Mouse (Mus musculus) intestine, embryonic 16.5 days (tissue): ENCODE measurements at regions not wholly inside any gene's neighbourhood (a gene's known extent, or its start where the extent isn't known, plus 50 kb on each side); places are given as distances from the start of the nearest gene placed in this dataset.

ENCODE experiments used
- ATAC-seq: fragments of 200-750 bp; cut with Nextera tagmentation; 2 replicates; pipeline ENCODE4 v1.8.0; 2017; ENCODE audit warnings: moderate TSS enrichment, moderate library complexity
- H3K27ac ChIP-seq: fragments of 300-500 bp; sonication (generic); 2 replicates; pipeline ENCODE4 v1.5.1; 2014; ENCODE audit warnings: mild to moderate bottlenecking, low read length
- H3K27me3 ChIP-seq: fragments of 300-500 bp; sonication (generic); replicated peaks from 2 replicates; pipeline ENCODE4 v1.6.1; 2014; ENCODE audit warnings: low read length, control low read depth, mixed read lengths; ENCODE audit not compliant: control insufficient read depth, insufficient read depth
- H3K36me3 ChIP-seq: fragments of 300-500 bp; sonication (generic); 2 replicates; pipeline ENCODE4 v1.6.1; 2014; ENCODE audit warnings: low read length, control low read depth; ENCODE audit not compliant: control insufficient read depth, insufficient read depth
- H3K4me1 ChIP-seq: fragments of 300-500 bp; sonication (generic); 2 replicates; pipeline ENCODE4 v1.6.1; 2014; ENCODE audit warnings: low read length, control low read depth, mixed read lengths; ENCODE audit not compliant: control insufficient read depth, insufficient read depth
- H3K4me2 ChIP-seq: fragments of 300-500 bp; sonication (generic); 2 replicates; pipeline ENCODE4 v1.6.1; 2014; ENCODE audit warnings: low read depth, low read length, control low read depth
- H3K4me3 ChIP-seq: fragments of 300-500 bp; sonication (generic); 2 replicates; pipeline ENCODE4 v1.5.1; 2014; ENCODE audit warnings: mild to moderate bottlenecking, low read length
- H3K9ac ChIP-seq: fragments of 300-500 bp; sonication (generic); 2 replicates; pipeline ENCODE4 v1.6.1; 2014; ENCODE audit warnings: low read depth, low read length
- H3K9me3 ChIP-seq: fragments of 300-500 bp; sonication (generic); 2 replicates; pipeline ENCODE4 v1.6.1; 2016; ENCODE audit warnings: low read length, control low read depth; ENCODE audit not compliant: control insufficient read depth
- WGBS: fragments of 180-500 bp; shearing (Covaris S2); extraction: QIAGEN DNeasy Blood & Tissue Kit; methylation state at CpG from one replicate; pipeline ENCODE4 v1.1.7; 2014; 5-methylcytosine and 5-hydroxymethylcytosine counted together

- Histone ChIP-seq H3K9me3 (peaks cover 16% of the 10 kb centered on the region), H3K27me3 (0 out of 2 replicates have a peak, but pooled peaks cover 5% of the 10 kb centered on the region), H3K27ac (no peak overlapping the region), H3K4me1 (no peaks in the 10 kb centered on the region; the same call in 1 of the 2 replicates), H3K9ac (no peak overlapping the region), H3K36me3 (no peaks in the 10 kb centered on the region), H3K4me3 (no peak overlapping the region), H3K4me2 (no peak overlapping the region)
- WGBS, result 63% methylated on average over 4 of the region's 4 CpGs
- no peak for ATAC-seq
Measured at GRCm38 (mm10) chr5:118386126-118386525, 141.1 kb downstream of the 2410131K14Rik start.

DNA sequence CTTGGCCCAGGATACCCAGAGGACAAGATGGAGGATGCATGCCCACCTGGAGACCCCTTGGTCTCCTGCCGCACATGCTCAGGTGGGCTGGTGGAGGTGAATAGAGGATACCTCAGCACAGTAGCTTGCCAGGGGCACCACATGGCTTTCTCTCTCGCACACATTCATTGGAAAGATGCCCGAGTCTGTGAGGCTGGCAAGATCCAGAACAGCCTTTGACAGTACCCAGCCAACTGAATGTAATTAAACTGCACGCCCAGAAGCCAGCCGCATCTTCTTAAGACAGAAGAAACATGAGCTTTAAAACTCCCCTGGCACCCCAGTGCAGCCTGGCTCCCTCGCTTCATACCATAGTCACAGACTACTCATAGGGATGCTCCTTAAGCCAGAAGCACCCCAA is 143.4 kb downstream of the 2410131K14Rik start:
- no peak overlapping the region for H3K4me3 ChIP-seq
- no peak for ATAC-seq
- whole genome bisulfite sequencing, result 92% methylated on average over 6 of the region's 6 CpGs
- H3K9me3 ChIP-seq, result peaks cover 21% of the 10 kb centered on the region
- no peaks in the 10 kb centered on the region for H3K4me1 ChIP-seq
- no peak overlapping the region for H3K4me2 ChIP-seq
- 0 out of 2 replicates have a peak, but pooled peaks cover 5% of the 10 kb centered on the region for H3K27me3 ChIP-seq
- H3K9ac ChIP-seq, result no peak overlapping the region
- no peak overlapping the region for H3K27ac ChIP-seq
- no peaks in the 10 kb centered on the region for H3K36me3 ChIP-seq

DNA sequence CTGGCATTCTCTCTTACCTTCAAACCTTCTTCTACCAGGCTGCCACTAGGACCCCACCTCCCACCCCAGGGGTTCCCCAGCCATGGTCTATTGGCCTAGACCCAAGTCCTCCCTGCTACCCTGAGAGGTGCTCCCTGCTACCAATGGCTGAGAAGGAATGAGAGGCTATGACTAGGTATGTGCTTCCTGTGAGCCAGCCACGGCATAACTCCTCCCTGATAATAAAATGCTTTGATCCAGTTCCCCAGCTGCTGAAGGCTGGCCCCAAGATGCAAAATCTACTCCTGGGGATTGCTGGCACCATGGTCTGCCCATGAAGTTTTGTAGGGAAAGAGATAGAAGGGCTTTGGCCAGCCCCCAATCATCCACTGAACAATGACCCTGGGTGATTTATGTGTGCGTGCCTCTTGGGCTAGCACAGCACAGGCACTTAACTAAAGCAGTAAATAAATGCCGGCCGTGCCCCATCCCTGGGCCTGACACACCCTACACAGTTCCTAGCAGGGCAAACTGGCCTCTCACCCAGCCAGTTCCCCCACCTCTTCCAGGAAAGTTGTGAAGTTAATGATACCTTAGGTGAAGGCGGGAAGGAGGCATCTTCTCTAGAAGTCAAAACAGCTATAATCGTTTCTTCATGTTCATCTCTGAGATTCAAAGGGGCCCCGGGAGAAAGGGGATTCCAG is 145.8 kb downstream of the 2410131K14Rik start:
- Histone ChIP-seq H3K9ac (no peak overlapping the region), H3K27me3 (no peaks in the 10 kb centered on the region), H3K4me1 (no peaks in the 10 kb centered on the region), H3K4me3 (no peak overlapping the region), H3K27ac (no peak overlapping the region), H3K4me2 (no peak overlapping the region), H3K36me3 (no peaks in the 10 kb centered on the region), H3K9me3 (peaks cover 21% of the 10 kb centered on the region)
- ATAC-seq, result peak; percentile 76
- WGBS, result 67% methylated on average over 7 of the region's 7 CpGs

- Histone ChIP-seq H3K4me1 (no peaks in the 10 kb centered on the region), H3K4me3 (no peak overlapping the region), H3K9me3 (peaks cover 21% of the 10 kb centered on the region), H3K4me2 (no peak overlapping the region), H3K27ac (no peak overlapping the region), H3K36me3 (no peaks in the 10 kb centered on the region), H3K9ac (no peak overlapping the region), H3K27me3 (peaks cover 5% of the 10 kb centered on the region; the same call in 1 of the 2 replicates)
- ATAC-seq, result no peak
- 79% methylated on average over 8 of the region's 8 CpGs for WGBS
Measured at GRCm38 (mm10) chr5:118392932-118393487, 148.0 kb downstream of the 2410131K14Rik start.

DNA sequence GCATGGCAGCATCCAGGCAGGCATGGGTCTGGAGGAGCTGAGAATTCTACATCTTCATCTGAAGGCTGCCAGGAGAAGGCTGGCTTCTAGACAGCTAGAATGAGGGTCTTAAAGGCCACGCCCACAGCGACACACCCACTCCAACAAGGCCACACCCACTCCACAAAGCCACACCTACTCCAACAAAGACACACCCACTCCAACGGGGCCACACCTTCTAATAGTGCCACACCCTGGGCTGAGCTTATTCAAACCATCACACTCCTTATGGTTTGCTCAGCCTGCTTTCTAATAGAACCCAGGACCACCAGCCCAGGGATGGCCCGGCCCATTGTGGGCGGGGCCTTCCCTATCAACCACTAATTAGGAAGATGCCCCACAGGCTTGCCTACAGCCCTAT is 149.0 kb downstream of the 2410131K14Rik start:
- no peak overlapping the region for H3K9ac ChIP-seq
- WGBS, result 58% methylated on average over 5 of the region's 5 CpGs
- no peak overlapping the region for H3K4me3 ChIP-seq
- no peak overlapping the region for H3K27ac ChIP-seq
- no peaks in the 10 kb centered on the region for H3K4me1 ChIP-seq
- no peaks in the 10 kb centered on the region for H3K36me3 ChIP-seq
- H3K9me3 ChIP-seq, result peaks cover 21% of the 10 kb centered on the region
- H3K27me3 ChIP-seq, result peaks cover 5% of the 10 kb centered on the region; the same call in 1 of the 2 replicates
- no peak for ATAC-seq
- H3K4me2 ChIP-seq, result no peak overlapping the region

DNA sequence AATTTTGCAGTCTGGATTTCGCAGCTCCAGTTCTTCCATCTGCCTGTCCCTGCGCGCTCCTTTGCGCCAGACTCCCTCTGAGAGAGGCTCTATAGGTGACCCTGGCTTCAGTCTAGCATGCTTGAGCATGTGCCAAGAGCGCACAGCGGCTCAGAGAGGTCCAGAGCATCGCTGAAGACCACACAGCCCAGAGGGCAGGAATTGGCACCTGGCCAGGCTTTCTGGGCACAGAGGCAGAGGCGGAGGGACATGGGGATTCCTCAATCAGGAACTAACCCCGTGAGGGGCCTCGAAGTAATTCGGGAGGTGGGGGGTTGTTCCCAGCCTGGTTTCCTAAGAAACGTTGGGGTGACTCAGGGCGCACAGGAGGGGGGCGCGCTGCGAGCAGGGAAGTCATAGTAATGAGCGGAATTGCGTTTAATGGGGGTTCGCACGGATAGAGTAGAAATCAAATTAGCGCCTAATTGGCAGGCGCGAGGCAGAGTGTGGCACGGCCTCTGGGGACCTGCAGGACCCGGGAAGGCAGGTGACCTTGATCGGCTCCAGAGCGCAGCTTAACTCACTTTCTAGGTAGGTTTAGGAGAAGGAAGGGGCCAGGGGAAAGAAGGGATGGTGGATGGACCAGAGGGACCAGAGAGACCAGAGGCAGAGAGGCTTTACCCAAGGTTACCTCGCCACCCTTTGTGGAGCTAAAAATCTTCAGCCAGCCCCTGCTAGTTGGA is 151.1 kb downstream of the 2410131K14Rik start:
- Histone ChIP-seq H3K4me3 (no peak overlapping the region), H3K9ac (no peak overlapping the region), H3K27me3 (peaks cover 5% of the 10 kb centered on the region; the same call in 1 of the 2 replicates), H3K36me3 (no peaks in the 10 kb centered on the region), H3K4me2 (peak overlapping the region; percentile 15; the same call in 1 of the 2 replicates), H3K27ac (no peak overlapping the region), H3K4me1 (no peaks in the 10 kb centered on the region), H3K9me3 (peaks cover 5% of the 10 kb centered on the region; the same call in 1 of the 2 replicates)
- no peak for ATAC-seq
- WGBS, result 10% methylated on average over 28 of the region's 28 CpGs

DNA sequence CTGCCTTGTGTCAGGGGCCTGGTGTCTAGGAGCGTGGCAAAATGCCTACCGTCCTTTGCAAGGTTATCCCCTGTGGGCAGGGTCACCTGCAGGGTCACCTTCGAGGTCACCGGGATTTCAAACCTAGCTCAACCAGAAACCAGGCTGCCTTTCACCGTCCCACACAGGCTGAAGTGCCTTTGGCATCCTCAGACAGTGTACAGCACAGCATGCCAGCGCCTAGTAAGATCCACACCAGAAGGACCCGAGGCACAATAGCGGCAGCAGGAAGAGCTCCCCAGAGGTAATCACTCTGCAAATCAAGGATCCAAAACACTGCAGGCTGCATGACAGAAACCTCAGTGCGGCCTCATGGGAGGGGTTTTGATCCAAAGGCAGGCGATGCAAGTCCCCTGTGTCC is 155.9 kb downstream of the 2410131K14Rik start:
- Histone ChIP-seq H3K9me3 (0 out of 2 replicates have a peak, but pooled peaks cover 4% of the 10 kb centered on the region), H3K4me1 (no peaks in the 10 kb centered on the region), H3K4me2 (no peak overlapping the region), H3K36me3 (no peaks in the 10 kb centered on the region), H3K4me3 (no peak overlapping the region), H3K27me3 (peaks cover 4% of the 10 kb centered on the region; the same call in 1 of the 2 replicates), H3K27ac (no peak overlapping the region), H3K9ac (no peak overlapping the region)
- WGBS, result 59% methylated on average over 10 of the region's 10 CpGs
- no peak for ATAC-seq

DNA sequence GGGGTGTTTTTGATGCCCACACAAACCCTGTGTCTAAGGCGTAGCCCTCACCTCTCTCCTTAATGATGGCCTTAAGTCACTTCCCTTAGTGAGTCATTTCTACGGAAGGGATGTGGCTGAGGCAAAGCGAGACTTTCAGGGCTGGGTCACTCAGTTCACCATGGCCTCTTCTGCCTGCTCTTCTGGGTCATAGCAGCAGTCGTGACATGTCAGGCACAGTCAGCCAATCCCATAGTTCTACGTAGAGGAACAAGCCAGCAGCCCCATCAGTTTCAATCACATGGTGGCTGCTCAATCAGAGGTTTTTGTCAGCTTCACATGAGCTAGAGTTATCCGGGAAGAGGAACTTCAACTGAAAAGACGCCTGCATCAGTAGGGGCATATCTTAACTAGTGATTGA is 156.1 kb upstream of the Med13l start:
- ATAC-seq, result no peak
- Histone ChIP-seq H3K27me3 (no peaks in the 10 kb centered on the region), H3K27ac (no peak overlapping the region), H3K4me1 (no peaks in the 10 kb centered on the region), H3K9me3 (0 out of 2 replicates have a peak, but pooled peaks cover 5% of the 10 kb centered on the region), H3K4me2 (no peak overlapping the region), H3K36me3 (no peaks in the 10 kb centered on the region), H3K4me3 (no peak overlapping the region), H3K9ac (no peak overlapping the region)
- WGBS, result 71% methylated on average over 7 of the region's 7 CpGs

DNA sequence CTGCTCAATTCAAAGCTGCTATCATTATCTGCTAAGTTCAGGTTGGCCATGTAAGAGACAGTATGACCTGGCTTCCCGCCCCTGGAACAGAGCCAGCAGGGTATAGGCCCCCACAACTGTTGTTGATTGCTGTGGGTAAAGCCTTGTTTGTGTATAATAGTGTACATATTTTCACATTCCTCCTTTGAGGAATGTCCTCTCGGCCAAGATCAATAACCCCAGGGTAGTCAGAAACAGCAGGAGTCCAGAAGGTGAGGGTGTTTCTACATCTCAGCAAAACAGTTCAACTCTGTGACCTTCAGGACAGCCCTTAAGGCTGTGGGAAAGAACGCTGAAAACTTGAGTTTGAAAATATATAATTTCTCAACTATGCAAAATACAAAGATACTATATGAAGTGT is 155.1 kb upstream of the Med13l start:
- no peak for ATAC-seq
- no peaks in the 10 kb centered on the region for H3K27me3 ChIP-seq
- H3K4me1 ChIP-seq, result no peaks in the 10 kb centered on the region
- H3K9me3 ChIP-seq, result 0 out of 2 replicates have a peak, but pooled peaks cover 5% of the 10 kb centered on the region
- 89% methylated on average over 3 of the region's 3 CpGs for WGBS
- H3K4me2 ChIP-seq, result no peak overlapping the region
- no peak overlapping the region for H3K9ac ChIP-seq
- no peak overlapping the region for H3K4me3 ChIP-seq
- no peaks in the 10 kb centered on the region for H3K36me3 ChIP-seq
- no peak overlapping the region for H3K27ac ChIP-seq
